Mouse (Mus musculus): ENCODE measurements at regions not wholly inside any gene's neighbourhood (a gene's known extent, or its start where the extent isn't known, plus 50 kb on each side); places are given as distances from the start of the nearest gene placed in this dataset.

DNA sequence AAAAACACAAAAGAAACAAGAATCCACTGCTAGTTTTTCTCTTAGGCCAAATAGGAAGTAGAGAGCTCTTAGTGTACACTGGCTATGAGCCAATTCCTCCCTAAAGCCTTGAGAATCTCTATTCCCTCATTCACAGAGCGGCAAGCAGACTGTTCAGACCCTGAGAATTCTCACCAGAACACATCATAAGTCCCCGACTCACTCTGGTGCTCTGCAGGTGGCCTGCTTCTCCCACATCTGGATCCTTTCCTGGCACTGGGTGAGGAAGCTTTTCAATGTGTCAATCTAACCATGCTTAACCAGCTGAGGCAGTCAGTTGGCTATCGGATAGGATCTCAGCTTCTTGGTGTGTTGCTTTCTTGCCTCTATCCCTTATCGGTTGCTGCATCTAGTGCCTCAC is 289.4 kb upstream of the Fam92a start:
- DNase-seq (ENCODE audit: extremely low spot score in 1 of 2, low spot score in 1 of 2), result no peak

DNA sequence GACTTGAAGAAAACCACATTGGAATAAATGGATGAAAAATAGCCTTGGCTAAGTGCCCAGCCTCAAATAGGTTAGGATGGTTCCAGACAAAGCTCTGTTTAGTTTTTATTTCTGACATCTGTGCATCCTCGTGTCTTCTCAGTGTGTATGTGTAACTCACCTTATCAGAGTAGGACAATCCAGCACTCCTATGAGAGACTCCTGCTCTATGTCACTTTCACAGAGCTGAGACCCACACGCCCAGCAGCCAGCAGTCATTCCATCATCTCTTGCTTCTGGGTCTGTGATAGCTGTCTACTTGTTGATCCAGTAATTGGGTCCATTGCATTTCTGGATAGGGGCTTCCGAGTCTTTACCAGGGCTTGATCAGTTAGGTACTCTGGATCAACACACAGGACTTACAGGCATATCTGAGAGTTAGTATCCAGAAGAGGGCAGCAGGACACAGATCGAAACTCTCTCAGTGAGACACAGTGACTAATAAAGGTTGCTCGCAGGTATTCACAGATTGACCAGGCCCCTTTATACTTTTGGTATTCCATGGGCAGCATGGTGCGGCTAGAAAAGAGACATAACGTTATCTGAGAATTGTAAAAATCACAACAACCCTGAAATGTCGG is 286.3 kb upstream of the Fam92a start:
- peak in 1 of 2 experiments; percentile 47 for DNase-seq (ENCODE audit: extremely low spot score in 1 of 2, low spot score in 1 of 2)

GRCm38 (mm10) chr4:12452086-12452485 is 280.3 kb upstream of the Fam92a start:
- DNase-seq (ENCODE audit: extremely low spot score in 1 of 2, low spot score in 1 of 2), result no peak

DNA sequence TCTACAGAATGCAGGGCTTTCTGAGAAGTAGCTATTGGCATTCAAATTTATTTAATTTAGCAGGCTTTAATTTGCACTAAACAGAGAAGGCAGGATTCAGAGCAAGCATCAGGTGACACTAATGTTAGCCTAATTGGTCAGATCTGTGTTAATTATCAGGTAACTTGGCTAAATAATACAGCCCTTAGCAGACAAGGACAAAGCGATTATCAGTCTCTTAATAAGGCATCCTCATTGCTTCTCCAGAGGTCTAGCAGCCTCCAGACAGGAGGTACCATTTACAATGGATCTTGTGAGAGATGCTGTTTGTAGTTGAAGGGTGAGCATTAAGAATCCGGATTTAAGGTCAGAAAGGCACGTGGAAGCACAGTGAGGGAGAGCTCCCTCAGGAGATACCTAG is 253.7 kb upstream of the Fam92a start:
- no peak for DNase-seq (ENCODE audit: extremely low spot score in 1 of 2, low spot score in 1 of 2)

DNA sequence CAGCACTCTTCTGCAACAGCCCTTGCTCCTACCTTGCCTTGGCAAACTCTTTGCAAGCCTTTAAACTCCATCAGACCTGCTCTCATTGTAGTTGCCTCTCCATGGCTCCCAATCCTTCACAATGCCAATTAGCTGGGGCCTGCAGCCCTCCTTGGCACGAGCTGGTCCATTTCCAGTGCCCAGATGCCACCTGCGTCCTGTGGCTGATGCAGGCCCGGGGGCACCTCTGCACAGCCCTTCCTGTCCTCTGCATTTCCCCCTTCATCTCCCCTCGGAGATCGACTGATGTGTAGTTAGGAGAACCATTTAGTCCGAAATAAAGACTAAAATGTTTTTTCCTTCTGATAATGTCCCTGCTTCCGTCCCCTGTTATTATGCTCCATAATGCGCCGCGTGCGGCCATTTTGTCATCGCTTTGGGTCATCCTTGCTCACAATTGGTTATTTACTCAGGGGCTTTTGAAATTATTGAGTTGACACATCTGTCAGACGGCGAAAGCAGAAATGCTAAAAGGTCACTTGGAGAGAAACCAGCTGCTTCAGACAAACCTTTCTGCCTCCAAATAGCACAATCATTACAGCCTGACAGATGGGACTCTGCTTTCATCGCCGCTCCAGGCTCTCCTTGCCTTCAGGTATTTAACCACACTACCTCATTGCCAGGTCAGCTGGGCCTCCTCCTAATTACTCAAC is 250.0 kb upstream of the Fam92a start:
- no peak for DNase-seq (ENCODE audit: extremely low spot score in 1 of 2, low spot score in 1 of 2)

- no peak for DNase-seq (ENCODE audit: extremely low spot score in 1 of 2, low spot score in 1 of 2)
Measured at GRCm38 (mm10) chr4:12418086-12418485, 246.3 kb upstream of the Fam92a start.

- DNase-seq (ENCODE audit: extremely low spot score in 1 of 2, low spot score in 1 of 2), result peak in 1 of 2 experiments; percentile 49
Measured at GRCm38 (mm10) chr4:12395344-12395743, 223.5 kb upstream of the Fam92a start.

- peak; percentile 64 to 69 for DNase-seq (ENCODE audit: extremely low spot score in 1 of 2, low spot score in 1 of 2)
Measured at GRCm38 (mm10) chr4:12376797-12377570, 205.2 kb upstream of the Fam92a start.

GRCm38 (mm10) chr4:12369551-12369950 is 197.7 kb upstream of the Fam92a start:
- DNase-seq (ENCODE audit: extremely low spot score in 1 of 2, low spot score in 1 of 2), result no peak

- no peak for DNase-seq (ENCODE audit: extremely low spot score in 1 of 2, low spot score in 1 of 2)
Measured at GRCm38 (mm10) chr4:12356992-12357634, 185.3 kb upstream of the Fam92a start.

DNA sequence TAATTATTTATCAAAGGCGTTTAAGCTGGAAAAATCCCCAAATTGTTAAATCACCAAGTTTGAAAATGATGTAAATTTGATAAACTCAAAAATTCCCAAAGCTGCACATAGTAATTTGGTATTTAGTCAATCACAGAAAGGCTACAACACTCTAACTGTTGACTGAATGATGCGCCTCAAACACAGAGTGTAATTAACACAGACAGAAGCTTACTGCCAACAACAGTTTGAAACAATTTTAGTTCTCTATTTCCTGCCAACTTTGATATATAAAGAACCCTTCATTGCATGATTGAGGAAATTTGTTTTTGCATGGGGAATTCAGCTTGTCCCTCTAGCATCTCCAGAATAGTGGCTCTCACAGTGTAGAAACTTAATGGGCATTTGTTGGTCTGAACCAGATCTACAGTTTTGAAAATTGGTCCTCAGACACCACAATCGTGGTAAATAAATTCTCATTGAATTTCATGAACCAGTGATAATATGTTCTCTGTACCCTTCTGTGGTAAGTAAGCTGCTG is 181.6 kb upstream of the Fam92a start:
- DNase-seq (ENCODE audit: extremely low spot score in 1 of 2, low spot score in 1 of 2), result no peak

- no peak for DNase-seq (ENCODE audit: extremely low spot score in 1 of 2, low spot score in 1 of 2)
Measured at GRCm38 (mm10) chr4:12339236-12339635, 167.4 kb upstream of the Fam92a start.

DNA sequence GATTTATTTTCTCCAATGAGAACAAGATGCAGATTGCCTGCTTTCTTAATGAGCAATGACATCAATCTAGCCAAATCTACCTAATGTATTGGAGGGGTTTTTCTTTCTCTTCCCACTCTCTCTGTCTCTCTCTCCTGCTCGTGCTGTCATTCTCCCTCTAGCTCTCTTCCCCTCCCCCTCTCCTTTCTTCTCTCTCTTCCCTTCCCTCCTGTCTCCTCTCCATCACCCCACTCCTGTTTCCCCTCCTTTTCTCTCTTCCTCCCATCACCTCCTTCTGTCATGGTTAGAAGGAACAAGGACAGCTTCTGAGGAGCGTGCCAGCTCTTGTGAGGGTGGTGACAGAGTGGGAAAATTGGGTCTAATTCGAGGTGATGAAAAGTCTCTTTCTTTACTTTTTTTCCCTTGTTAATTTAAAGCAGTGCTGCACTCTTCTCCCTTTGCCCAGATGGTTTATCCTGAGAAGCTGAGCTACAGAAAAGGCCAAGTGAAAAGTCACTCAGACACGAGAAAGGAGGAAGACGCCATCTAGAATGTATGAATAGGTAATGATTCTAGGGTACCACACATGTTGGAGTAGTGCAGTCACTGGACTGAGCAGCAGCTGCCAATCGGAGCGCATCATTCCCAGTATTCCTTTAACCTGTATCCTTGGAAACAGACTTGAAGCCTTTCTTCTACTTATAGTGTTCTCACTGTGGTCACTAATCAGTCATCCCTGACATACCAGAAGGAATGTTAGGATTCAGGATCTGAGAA is 163.2 kb upstream of the Fam92a start:
- peak; percentile 12 to 41 for DNase-seq (ENCODE audit: extremely low spot score in 1 of 2, low spot score in 1 of 2)

DNA sequence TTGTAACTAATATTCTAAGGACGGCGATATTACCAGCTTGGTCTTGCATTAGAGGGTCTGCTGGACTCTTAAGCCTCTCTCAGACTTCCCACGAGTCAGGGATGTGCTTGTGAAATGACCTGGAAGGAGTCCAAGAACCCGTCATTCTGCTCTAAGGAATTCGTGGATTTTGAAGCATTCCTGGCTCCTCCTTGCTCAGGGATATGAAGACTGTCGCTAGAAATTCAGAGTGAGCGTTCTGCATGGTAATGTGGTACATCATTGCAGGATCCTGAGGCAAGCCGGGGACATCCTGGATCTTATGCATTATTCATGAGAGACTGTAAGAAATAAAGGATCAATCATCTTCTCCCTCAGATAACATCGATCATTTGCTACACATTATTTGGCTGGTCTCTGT is 162.6 kb upstream of the Fam92a start:
- DNase-seq (ENCODE audit: extremely low spot score in 1 of 2, low spot score in 1 of 2), result peak; percentile 6 to 40

GRCm38 (mm10) chr4:12316024-12316423 is 144.2 kb upstream of the Fam92a start:
- DNase-seq (ENCODE audit: extremely low spot score in 1 of 2, low spot score in 1 of 2), result no peak

- no peak for DNase-seq (ENCODE audit: extremely low spot score in 1 of 2, low spot score in 1 of 2)
Measured at GRCm38 (mm10) chr4:12308332-12308731, 136.5 kb upstream of the Fam92a start.

DNA sequence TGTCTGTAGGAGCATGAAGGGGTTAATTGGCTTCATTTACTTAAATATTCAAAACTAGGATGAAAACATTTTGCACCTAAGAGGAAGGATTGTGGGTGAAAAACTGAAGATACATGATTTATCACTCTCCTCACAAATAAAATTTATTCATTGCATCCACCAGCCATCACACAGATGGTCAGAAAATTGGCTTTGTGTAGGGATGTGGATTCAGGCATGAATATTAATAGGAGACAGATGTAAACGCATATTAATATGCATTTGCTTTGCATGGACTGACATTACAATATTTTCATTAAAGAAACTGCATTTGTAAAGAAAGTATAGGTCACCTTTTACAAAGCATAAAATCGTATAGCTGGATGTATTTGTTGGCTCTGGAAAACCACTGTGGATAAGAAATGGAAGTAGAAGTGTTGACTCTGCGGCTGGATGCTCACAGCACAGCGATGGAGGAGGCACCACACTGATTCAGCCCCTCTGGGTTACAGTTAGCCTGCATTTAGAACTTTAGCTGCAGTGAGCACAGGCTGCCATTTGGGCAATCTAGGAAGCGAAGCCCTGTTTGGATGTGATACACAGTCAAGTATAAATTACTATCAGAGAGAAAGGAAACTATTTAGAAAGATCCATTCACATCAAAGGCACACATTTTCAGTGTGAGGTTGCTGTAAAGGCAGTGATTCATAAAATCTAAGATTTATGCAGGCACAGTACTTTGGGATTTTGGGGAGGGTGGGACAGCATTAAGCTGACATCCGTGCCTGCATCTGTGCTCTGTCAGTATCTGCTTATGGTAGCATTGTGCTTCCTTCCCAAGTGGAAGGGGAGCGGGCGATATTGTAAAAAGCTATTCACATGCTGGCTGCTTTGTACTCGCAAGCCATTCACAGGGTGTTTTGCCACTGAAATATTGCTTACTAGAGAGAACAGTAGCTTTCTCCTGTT is 135.1 kb upstream of the Fam92a start:
- peak in 1 of 2 experiments; percentile 7 for DNase-seq (ENCODE audit: extremely low spot score in 1 of 2, low spot score in 1 of 2)

GRCm38 (mm10) chr4:12287079-12287686 is 115.4 kb upstream of the Fam92a start:
- DNase-seq (ENCODE audit: extremely low spot score in 1 of 2, low spot score in 1 of 2), result no peak

- no peak for DNase-seq (ENCODE audit: extremely low spot score in 1 of 2, low spot score in 1 of 2)
Measured at GRCm38 (mm10) chr4:12286391-12286790, 114.6 kb upstream of the Fam92a start.
